Mouse (Mus musculus) lung, postnatal 4 days (tissue): ENCODE results near the gene Mterf4.

Experiments
- DNase-seq, 2 experiments: peaks; one replicate each; pipeline ENCODE4 v3.0.0; 2021

The Mterf4 gene

GRCm38 (mm10) chr1:93267207-93267606 is 38.5 kb downstream of the Mterf4 start:
- DNase-seq: no peak

GRCm38 (mm10) chr1:93257560-93257959 is 48.2 kb downstream of the Mterf4 start:
- DNase-seq: no peak

GRCm38 (mm10) chr1:93255761-93256160 is 50.0 kb downstream of the Mterf4 start:
- no peak for DNase-seq

GRCm38 (mm10) chr1:93252586-93252985 is 53.1 kb downstream of the Mterf4 start:
- peak in 1 of 2 experiments; percentile 60 for DNase-seq
